Mouse (Mus musculus): ENCODE data around the gene Gse1. TPM values are rescaled to one million over a fixed set of nuclear protein-coding genes. Genes with fewer than 3 reads are reported as not detected.

Gse1 gene
- polyA plus RNA-seq, 1 experiment, result 52.4 TPM

- Histone ChIP-seq H3K4me3 (replicated peaks; ENCODE audit: insufficient read depth, low read depth, low read length) (no peak overlapping the region), H3K4me1 (ENCODE audit: control insufficient read depth, insufficient read depth, low read length) (peaks cover 30% of the 10 kb centered on the region), H3K27ac (ENCODE audit: insufficient read depth, low read length) (no peak overlapping the region), H3K27me3 (ENCODE audit: control insufficient read depth, insufficient read depth, low read length) (no peaks in the 10 kb centered on the region)
- no peak for TF ChIP-seq POLR2A (IDR thresholded peaks at IDR 0.05; ENCODE audit: borderline replicate concordance, insufficient read depth, low read length)
- no peak for TF ChIP-seq CTCF (IDR thresholded peaks at IDR 0.05; ENCODE audit: borderline replicate concordance, insufficient read depth, low read depth, low read length)
- DNase-seq, result no peak
- 87% methylated on average over 11 of the region's 11 CpGs for WGBS
These were observed 164.8 kb downstream of the Gse1 start for GRCm38 (mm10) chr8:120393085-120393484.

GRCm38 (mm10) chr8:120393871-120394275 lies 165.6 kb downstream of the Gse1 start:
- no peak overlapping the region for H3K27ac ChIP-seq (ENCODE audit: insufficient read depth, low read length)
- peak; percentile 77 to 85 for DNase-seq
- no peak overlapping the region for H3K4me3 ChIP-seq (replicated peaks; ENCODE audit: insufficient read depth, low read depth, low read length)
- no peaks in the 10 kb centered on the region for H3K27me3 ChIP-seq (ENCODE audit: control insufficient read depth, insufficient read depth, low read length)
- peaks cover 25% of the 10 kb centered on the region for H3K4me1 ChIP-seq (ENCODE audit: control insufficient read depth, insufficient read depth, low read length)
- TF ChIP-seq CTCF (IDR thresholded peaks at IDR 0.05; ENCODE audit: borderline replicate concordance, insufficient read depth, low read depth, low read length) (no peak), POLR2A (IDR thresholded peaks at IDR 0.05; ENCODE audit: borderline replicate concordance, insufficient read depth, low read length) (no peak)
- WGBS, result 10% methylated on average over 9 of the region's 9 CpGs

GRCm38 (mm10) chr8:120395892-120396291 lies 167.6 kb downstream of the Gse1 start:
- no peak for TF ChIP-seq CTCF (IDR thresholded peaks at IDR 0.05; ENCODE audit: borderline replicate concordance, insufficient read depth, low read depth, low read length)
- no peak for TF ChIP-seq POLR2A (IDR thresholded peaks at IDR 0.05; ENCODE audit: borderline replicate concordance, insufficient read depth, low read length)
- H3K27ac ChIP-seq (ENCODE audit: insufficient read depth, low read length), result no peak overlapping the region
- DNase-seq, result no peak
- no peaks in the 10 kb centered on the region for H3K27me3 ChIP-seq (ENCODE audit: control insufficient read depth, insufficient read depth, low read length)
- WGBS, result 98% methylated on average over 3 of the region's 3 CpGs
- H3K4me3 ChIP-seq (replicated peaks; ENCODE audit: insufficient read depth, low read depth, low read length), result no peak overlapping the region
- peaks cover 25% of the 10 kb centered on the region for H3K4me1 ChIP-seq (ENCODE audit: control insufficient read depth, insufficient read depth, low read length)

GRCm38 (mm10) chr8:120396756-120397155 lies 168.5 kb downstream of the Gse1 start:
- H3K4me3 ChIP-seq (replicated peaks; ENCODE audit: insufficient read depth, low read depth, low read length), result no peak overlapping the region
- DNase-seq, result no peak
- TF ChIP-seq POLR2A (IDR thresholded peaks at IDR 0.05; ENCODE audit: borderline replicate concordance, insufficient read depth, low read length) (no peak), CTCF (IDR thresholded peaks at IDR 0.05; ENCODE audit: borderline replicate concordance, insufficient read depth, low read depth, low read length) (no peak)
- no peaks in the 10 kb centered on the region for H3K27me3 ChIP-seq (ENCODE audit: control insufficient read depth, insufficient read depth, low read length)
- H3K27ac ChIP-seq (ENCODE audit: insufficient read depth, low read length), result no peak overlapping the region
- WGBS, result 94% methylated on average over 3 of the region's 3 CpGs
- H3K4me1 ChIP-seq (ENCODE audit: control insufficient read depth, insufficient read depth, low read length), result peaks cover 22% of the 10 kb centered on the region

- no peak for DNase-seq
- TF ChIP-seq POLR2A (IDR thresholded peaks at IDR 0.05; ENCODE audit: borderline replicate concordance, insufficient read depth, low read length) (no peak), CTCF (IDR thresholded peaks at IDR 0.05; ENCODE audit: borderline replicate concordance, insufficient read depth, low read depth, low read length) (no peak)
- Histone ChIP-seq H3K4me3 (replicated peaks; ENCODE audit: insufficient read depth, low read depth, low read length) (no peak overlapping the region), H3K27ac (ENCODE audit: insufficient read depth, low read length) (no peak overlapping the region), H3K27me3 (ENCODE audit: control insufficient read depth, insufficient read depth, low read length) (no peaks in the 10 kb centered on the region), H3K4me1 (ENCODE audit: control insufficient read depth, insufficient read depth, low read length) (peaks cover 21% of the 10 kb centered on the region)
- WGBS, result 73% methylated on average over 15 of the region's 15 CpGs
These were observed 169.5 kb downstream of the Gse1 start for GRCm38 (mm10) chr8:120397444-120398411.

GRCm38 (mm10) chr8:120399212-120399934 lies 171.1 kb downstream of the Gse1 start:
- H3K27me3 ChIP-seq (ENCODE audit: control insufficient read depth, insufficient read depth, low read length), result no peaks in the 10 kb centered on the region
- no peak overlapping the region for H3K4me3 ChIP-seq (replicated peaks; ENCODE audit: insufficient read depth, low read depth, low read length)
- TF ChIP-seq CTCF (IDR thresholded peaks at IDR 0.05; ENCODE audit: borderline replicate concordance, insufficient read depth, low read depth, low read length) (no peak), POLR2A (IDR thresholded peaks at IDR 0.05; ENCODE audit: borderline replicate concordance, insufficient read depth, low read length) (no peak)
- no peak overlapping the region for H3K27ac ChIP-seq (ENCODE audit: insufficient read depth, low read length)
- DNase-seq, result no peak
- 56% methylated on average over 33 of the region's 33 CpGs for WGBS
- peaks cover 5% of the 10 kb centered on the region; the same call in 1 of the 2 replicates for H3K4me1 ChIP-seq (ENCODE audit: control insufficient read depth, insufficient read depth, low read length)

- WGBS, result 97% methylated on average over 2 of the region's 2 CpGs
- H3K27me3 ChIP-seq (ENCODE audit: control insufficient read depth, insufficient read depth, low read length), result no peaks in the 10 kb centered on the region
- no peak overlapping the region for H3K4me3 ChIP-seq (replicated peaks; ENCODE audit: insufficient read depth, low read depth, low read length)
- peaks cover 5% of the 10 kb centered on the region; the same call in 1 of the 2 replicates for H3K4me1 ChIP-seq (ENCODE audit: control insufficient read depth, insufficient read depth, low read length)
- no peak for TF ChIP-seq CTCF (IDR thresholded peaks at IDR 0.05; ENCODE audit: borderline replicate concordance, insufficient read depth, low read depth, low read length)
- TF ChIP-seq POLR2A (IDR thresholded peaks at IDR 0.05; ENCODE audit: borderline replicate concordance, insufficient read depth, low read length), result no peak
- no peak for DNase-seq
- H3K27ac ChIP-seq (ENCODE audit: insufficient read depth, low read length), result no peak overlapping the region
These were observed 173.0 kb downstream of the Gse1 start for GRCm38 (mm10) chr8:120401216-120401615.

All from cerebellum, adult 2 months (tissue).